Mouse (Mus musculus) right cerebral cortex, postnatal 14 days (tissue): ENCODE results near the gene Mettl11b.
"Not testable (repeated sequence)": the region's sequence is repeated elsewhere in the genome, so short reads cannot be mapped to it uniquely, and the experiment has no call there.

ENCODE experiments used
- DNase-seq: peaks from one replicate; pipeline ENCODE4 v3.0.0; 2022

The Mettl11b gene

GRCm38 (mm10) chr1:163725106-163725759, at the start of gene Mettl11b:
Gene Mettl11b (minus strand): TSS chr1:163725232.
- DNase-seq: peak; percentile 6

- no peak for DNase-seq
Observed at GRCm38 (mm10) chr1:163757462-163758207, 32.6 kb upstream of the Mettl11b start.

GRCm38 (mm10) chr1:163751360-163751992, 26.4 kb upstream of the Mettl11b start:
- no peak for DNase-seq

GRCm38 (mm10) chr1:163737239-163737533, 12.2 kb upstream of the Mettl11b start:
- DNase-seq: no peak

- DNase-seq: no peak
Observed at GRCm38 (mm10) chr1:163736441-163737238, 11.6 kb upstream of the Mettl11b start.

GRCm38 (mm10) chr1:163731166-163731565, 6.1 kb upstream of the Mettl11b start:
- DNase-seq: not testable (repeated sequence)

GRCm38 (mm10) chr1:163723913-163724312, 1.1 kb downstream of the Mettl11b start:
- no peak for DNase-seq

GRCm38 (mm10) chr1:163708618-163709017, 16.4 kb downstream of the Mettl11b start:
- no peak for DNase-seq

- no peak for DNase-seq
Observed at GRCm38 (mm10) chr1:163700571-163700970, 24.5 kb downstream of the Mettl11b start.

GRCm38 (mm10) chr1:163699702-163700101, 25.3 kb downstream of the Mettl11b start:
- no peak for DNase-seq

GRCm38 (mm10) chr1:163691860-163692259, 33.2 kb downstream of the Mettl11b start:
- no peak for DNase-seq

GRCm38 (mm10) chr1:163682935-163683430, 42.0 kb downstream of the Mettl11b start:
- DNase-seq: no peak

- DNase-seq: no peak
Observed at GRCm38 (mm10) chr1:163682127-163682526, 42.9 kb downstream of the Mettl11b start.

- DNase-seq: no peak
Observed at GRCm38 (mm10) chr1:163672866-163673265, 52.2 kb downstream of the Mettl11b start.

- DNase-seq: no peak
Observed at GRCm38 (mm10) chr1:163671326-163671725, 53.7 kb downstream of the Mettl11b start.

- DNase-seq: no peak
Observed at GRCm38 (mm10) chr1:163670702-163671101, 54.3 kb downstream of the Mettl11b start.

GRCm38 (mm10) chr1:163669936-163670335, 55.1 kb downstream of the Mettl11b start:
- DNase-seq: no peak

- no peak for DNase-seq
Observed at GRCm38 (mm10) chr1:163662416-163662815, 62.6 kb downstream of the Mettl11b start.

GRCm38 (mm10) chr1:163658535-163658928, 66.5 kb downstream of the Mettl11b start:
- DNase-seq: no peak

- no peak for DNase-seq
Observed at GRCm38 (mm10) chr1:163657766-163658534, 67.1 kb downstream of the Mettl11b start.

GRCm38 (mm10) chr1:163657056-163657455, 68.0 kb downstream of the Mettl11b start:
- no peak for DNase-seq

GRCm38 (mm10) chr1:163656432-163656831, 68.6 kb downstream of the Mettl11b start:
- no peak for DNase-seq
